Mouse (Mus musculus) hindbrain, postnatal 0 days (tissue): ENCODE measurements around the gene Zyx. TPM values are rescaled to one million over a fixed set of nuclear protein-coding genes. Genes with fewer than 3 reads are reported as not detected.

Experiments
- ATAC-seq: fragments of 200-750 bp; cut with Nextera tagmentation; 2 replicates; pipeline ENCODE4 v1.8.0; 2017; ENCODE audit warnings: mild to moderate bottlenecking, moderate TSS enrichment, moderate library complexity
- DNase-seq: peaks from one replicate; pipeline ENCODE4 v3.0.0-alpha.2; 2015; ENCODE audit warnings: low spot score
- H3K27ac ChIP-seq: fragments of 300-500 bp; sonication (generic); 2 replicates; pipeline ENCODE4 v1.5.1; 2014; ENCODE audit warnings: mild to moderate bottlenecking
- H3K27me3 ChIP-seq: fragments of 300-500 bp; sonication (generic); 2 replicates; pipeline ENCODE4 v1.6.1; 2014; ENCODE audit warnings: low read length, mixed read lengths; ENCODE audit not compliant: insufficient read depth
- H3K36me3 ChIP-seq: fragments of 300-500 bp; sonication (generic); 2 replicates; pipeline ENCODE4 v1.6.1; 2014; ENCODE audit warnings: low read length, mixed read lengths; ENCODE audit not compliant: insufficient read depth
- H3K4me1 ChIP-seq: fragments of 300-500 bp; sonication (generic); 2 replicates; pipeline ENCODE4 v1.6.1; 2014; ENCODE audit warnings: antibody characterized with exemption, low read length, mixed read lengths; ENCODE audit not compliant: insufficient read depth
- H3K4me2 ChIP-seq: fragments of 300-500 bp; sonication (generic); 2 replicates; pipeline ENCODE4 v1.6.1; 2014; ENCODE audit warnings: low read depth, mild to moderate bottlenecking, low read length, moderate library complexity, mixed read lengths
- H3K4me3 ChIP-seq: fragments of 300-500 bp; sonication (generic); 2 replicates; pipeline ENCODE4 v1.5.1; 2014; ENCODE audit warnings: low read length
- H3K9ac ChIP-seq: fragments of 300-500 bp; sonication (generic); replicated peaks from 2 replicates; pipeline ENCODE4 v1.6.1; 2014; ENCODE audit warnings: mild to moderate bottlenecking, low read length, moderate library complexity, mixed read lengths
- H3K9me3 ChIP-seq: fragments of 300-500 bp; sonication (generic); 2 replicates; pipeline ENCODE4 v1.6.1; 2016; ENCODE audit warnings: low read length, mixed read lengths
- CTCF ChIP-seq: IDR thresholded peaks from 2 replicates; pipeline ENCODE4 v1.5.1; 2016; ENCODE audit warnings: antibody characterized with exemption, control low read depth, low read depth
- WGBS: fragments of 180-500 bp; shearing (Covaris S2); extraction: QIAGEN DNeasy Blood & Tissue Kit; methylation state at CpG from one replicate; pipeline ENCODE4 v1.1.7; 2014; 5-methylcytosine and 5-hydroxymethylcytosine counted together
- polyA plus RNA-seq: library from polyadenylated mRNA; unstranded; fragments of >200 nt; fragmentation: Nextera tagmentation; extraction: Ambion mirVana; gene quantifications from 2 replicates; pipeline ENCODE4 v1.2.1, GENCODE M21; 2015
- total RNA-seq: library from RNA; depleted of rRNA; stranded (reverse); fragments of >200 nt; gene quantifications from 2 replicates; pipeline ENCODE4 v1.2.3, GENCODE M21; 2014

Gene Zyx
- total and polyA plus RNA-seq, 2 experiments from 2014 or later = 62.6 to 63.2 TPM

DNA sequence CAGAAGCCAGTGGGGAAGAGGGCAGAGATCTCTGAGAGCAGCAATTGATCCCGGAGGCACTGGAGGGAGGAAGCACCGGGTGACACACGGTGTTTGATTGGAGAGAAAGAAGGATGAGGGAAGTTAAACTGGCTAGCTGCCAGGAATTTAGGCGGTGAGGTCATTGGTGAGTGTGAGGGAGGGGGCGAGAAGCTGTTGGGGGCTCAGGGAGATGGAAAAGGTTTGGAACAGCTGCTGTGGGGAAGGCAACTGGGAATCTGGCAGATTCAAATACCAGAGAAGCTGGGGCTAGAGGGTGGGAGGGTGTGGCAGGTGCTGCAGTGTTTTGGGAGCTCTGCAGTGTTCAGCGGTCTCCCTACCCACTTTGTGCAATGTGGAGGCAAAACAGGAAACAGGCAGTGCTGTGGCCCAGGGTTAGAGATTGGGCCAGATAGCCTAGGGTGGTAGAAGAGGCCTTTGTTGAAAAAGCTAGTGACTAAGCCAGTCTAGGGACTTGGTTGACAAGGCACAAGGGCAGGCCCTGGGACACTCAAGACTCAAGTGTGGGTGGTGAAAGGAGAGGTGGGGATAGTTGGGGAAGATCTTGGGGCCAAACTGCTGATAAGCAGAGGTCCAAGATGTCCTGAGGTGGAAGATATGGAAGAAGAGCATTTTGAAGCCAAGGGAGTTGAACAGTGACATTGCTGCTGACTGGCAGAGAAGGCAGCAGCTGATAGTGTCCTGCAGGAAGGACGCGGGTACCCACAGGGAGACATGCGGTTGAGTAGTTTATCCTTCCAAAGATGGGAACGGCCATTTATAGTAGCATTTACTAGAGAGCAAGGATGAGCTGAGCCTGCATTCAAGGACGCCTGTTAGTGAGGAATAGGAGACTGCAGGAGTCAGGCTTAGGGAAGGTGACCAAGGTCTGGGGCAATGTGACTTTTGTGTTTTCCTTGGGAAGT is 4.9 kb downstream of the Zyx start:
- no peak overlapping the region for H3K9ac ChIP-seq
- no peak overlapping the region for H3K4me3 ChIP-seq
- no peak overlapping the region for H3K27ac ChIP-seq
- peaks cover 29% of the 10 kb centered on the region; the same call in 1 of the 2 replicates for H3K36me3 ChIP-seq
- no peak for TF ChIP-seq CTCF
- peak; percentile 44 for DNase-seq
- no peaks in the 10 kb centered on the region for H3K27me3 ChIP-seq
- peaks cover 13% of the 10 kb centered on the region for H3K4me1 ChIP-seq
- no peaks in the 10 kb centered on the region for H3K9me3 ChIP-seq
- no peak overlapping the region for H3K4me2 ChIP-seq
- WGBS = 53% methylated on average over 11 of the region's 11 CpGs
- ATAC-seq = no peak

DNA sequence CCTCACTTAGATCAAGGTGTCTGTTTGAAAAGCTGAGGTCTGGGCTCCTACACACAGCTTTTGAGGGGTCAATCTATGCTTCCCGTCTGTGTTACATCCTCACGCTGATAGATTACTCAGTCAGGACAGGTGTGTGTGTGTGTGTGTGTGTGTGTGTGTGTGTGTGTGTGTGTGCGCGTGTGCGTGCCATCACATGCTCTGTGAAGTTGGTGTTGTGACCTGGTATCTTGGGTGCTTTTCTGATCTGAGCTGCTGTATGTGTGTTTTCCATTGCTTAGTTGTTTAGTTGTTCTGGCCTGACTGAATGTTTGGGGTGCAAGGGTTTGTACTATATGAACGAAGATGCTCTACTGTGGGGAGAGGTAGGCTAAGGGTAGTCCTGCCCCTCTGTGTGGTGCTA is 5.9 kb downstream of the Zyx start:
- Histone ChIP-seq H3K9me3 (no peaks in the 10 kb centered on the region), H3K36me3 (peaks cover 32% of the 10 kb centered on the region; the same call in 1 of the 2 replicates), H3K27me3 (no peaks in the 10 kb centered on the region), H3K4me1 (peaks cover 13% of the 10 kb centered on the region), H3K27ac (no peak overlapping the region), H3K4me2 (no peak overlapping the region), H3K4me3 (no peak overlapping the region), H3K9ac (no peak overlapping the region)
- no peak for TF ChIP-seq CTCF
- ATAC-seq (no peak), DNase-seq (no peak)
- WGBS = 93% methylated on average over 6 of the region's 6 CpGs

DNA sequence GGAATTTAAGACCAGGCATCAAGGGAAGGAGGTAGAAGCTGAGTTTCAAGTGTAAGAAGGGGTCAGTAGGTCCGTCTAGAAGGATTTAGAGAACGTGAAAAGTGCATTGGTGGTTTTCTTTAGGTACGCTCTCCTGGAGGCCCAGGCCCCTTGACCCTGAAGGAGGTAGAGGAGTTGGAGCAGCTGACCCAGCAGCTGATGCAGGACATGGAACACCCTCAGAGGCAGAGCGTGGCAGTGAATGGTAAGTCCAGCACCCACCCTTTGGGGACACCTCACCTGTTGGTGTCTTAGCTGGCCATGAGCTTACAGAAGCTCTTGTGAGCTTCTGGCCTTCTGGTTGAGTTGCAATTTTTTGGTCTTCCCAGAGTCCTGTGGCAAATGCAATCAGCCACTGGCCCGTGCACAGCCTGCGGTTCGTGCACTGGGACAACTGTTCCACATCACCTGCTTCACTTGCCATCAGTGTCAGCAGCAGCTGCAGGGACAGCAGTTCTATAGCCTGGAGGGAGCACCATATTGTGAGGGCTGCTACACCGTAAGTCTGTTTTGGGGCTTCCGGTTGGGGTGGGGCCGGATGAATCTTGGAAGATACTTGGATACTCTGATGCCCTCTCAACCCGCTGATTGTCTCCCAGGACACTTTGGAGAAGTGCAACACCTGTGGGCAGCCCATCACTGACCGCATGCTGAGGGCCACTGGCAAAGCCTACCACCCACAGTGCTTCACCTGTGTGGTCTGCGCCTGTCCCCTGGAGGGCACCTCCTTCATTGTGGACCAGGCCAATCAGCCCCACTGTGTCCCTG is 6.6 kb downstream of the Zyx start:
- Histone ChIP-seq H3K27ac (no peak overlapping the region), H3K9ac (no peak overlapping the region), H3K4me2 (no peak overlapping the region), H3K27me3 (no peaks in the 10 kb centered on the region), H3K9me3 (no peaks in the 10 kb centered on the region), H3K4me1 (peaks cover 8% of the 10 kb centered on the region), H3K4me3 (no peak overlapping the region), H3K36me3 (peaks cover 32% of the 10 kb centered on the region; the same call in 1 of the 2 replicates)
- 93% methylated on average over 13 of the region's 13 CpGs for WGBS
- TF ChIP-seq CTCF = no peak
- DNase-seq (no peak), ATAC-seq (no peak)

DNA sequence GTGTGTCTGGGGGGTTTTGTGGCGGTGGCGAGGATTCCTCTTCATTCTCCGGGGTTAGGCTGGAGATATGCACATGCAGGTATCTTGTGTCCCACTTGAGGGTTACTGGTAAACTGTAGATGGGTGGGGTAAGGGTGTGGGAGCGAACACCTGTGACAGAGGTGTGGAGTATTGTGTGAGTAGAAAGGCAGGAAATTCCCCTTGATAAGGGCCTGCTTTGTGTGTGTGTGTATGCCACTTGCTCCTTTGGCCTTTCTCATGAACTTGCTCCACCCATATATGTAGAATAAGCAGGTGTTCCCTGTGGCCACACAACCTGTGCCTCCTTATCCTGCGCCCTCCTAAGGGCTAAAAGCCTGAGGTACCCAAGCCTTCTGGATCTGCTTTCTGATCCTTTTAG is 7.5 kb downstream of the Zyx start:
- no peak for TF ChIP-seq CTCF
- WGBS = 92% methylated on average over 5 of the region's 5 CpGs
- no peak overlapping the region for H3K9ac ChIP-seq
- peaks cover 32% of the 10 kb centered on the region; the same call in 1 of the 2 replicates for H3K36me3 ChIP-seq
- H3K27me3 ChIP-seq = no peaks in the 10 kb centered on the region
- ATAC-seq (no peak), DNase-seq (no peak)
- H3K27ac ChIP-seq = no peak overlapping the region
- no peak overlapping the region for H3K4me3 ChIP-seq
- no peak overlapping the region for H3K4me2 ChIP-seq
- peaks cover 3% of the 10 kb centered on the region; the same call in 1 of the 2 replicates for H3K4me1 ChIP-seq
- no peaks in the 10 kb centered on the region for H3K9me3 ChIP-seq

DNA sequence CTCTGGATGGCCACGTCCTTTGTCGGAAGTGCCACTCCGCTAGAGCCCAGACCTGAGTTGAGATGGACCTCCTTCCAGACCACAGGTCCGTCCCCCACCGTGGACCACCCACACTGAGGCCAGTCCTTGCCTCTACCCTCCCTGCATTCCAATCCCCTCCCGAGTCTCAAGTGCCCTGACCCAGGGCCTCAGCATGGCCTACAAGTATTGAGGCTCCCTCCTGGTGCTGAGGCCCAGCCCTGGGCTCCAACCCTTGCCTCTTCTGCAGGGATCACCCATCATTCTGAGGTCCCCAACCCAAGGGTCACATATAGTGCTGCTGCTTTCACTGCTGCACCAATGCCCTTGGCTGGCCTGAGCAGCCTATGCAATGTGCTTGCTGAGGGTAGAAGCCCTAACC is 8.5 kb downstream of the Zyx start:
- WGBS = 71% methylated on average over 6 of the region's 6 CpGs
- Histone ChIP-seq H3K36me3 (peaks cover 32% of the 10 kb centered on the region; the same call in 1 of the 2 replicates), H3K27ac (no peak overlapping the region), H3K9ac (no peak overlapping the region), H3K4me3 (no peak overlapping the region), H3K9me3 (no peaks in the 10 kb centered on the region), H3K4me1 (no peaks in the 10 kb centered on the region; the same call in 1 of the 2 replicates), H3K4me2 (no peak overlapping the region), H3K27me3 (no peaks in the 10 kb centered on the region)
- TF ChIP-seq CTCF = no peak
- ATAC-seq = no peak
- no peak for DNase-seq

DNA sequence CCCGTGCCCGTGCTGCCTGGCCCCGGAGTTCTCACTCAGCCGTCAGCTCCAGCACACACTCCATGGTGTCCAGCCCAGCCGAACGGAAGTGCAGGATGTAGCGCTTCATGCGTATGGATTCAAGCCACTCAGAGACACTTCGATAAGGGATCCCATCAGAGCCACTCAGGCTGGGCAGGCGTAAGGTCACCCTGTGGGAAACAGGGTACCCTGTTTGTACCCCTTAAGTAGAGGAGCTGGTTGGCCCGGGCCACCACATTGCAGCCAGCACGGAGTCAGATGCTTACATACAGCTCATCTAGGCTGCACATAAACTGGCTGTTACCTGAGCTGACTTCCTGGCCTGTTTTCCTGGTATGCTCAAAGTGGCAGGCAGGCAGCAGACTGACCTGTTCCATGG is 9.5 kb downstream of the Zyx start:
- Histone ChIP-seq H3K36me3 (peaks cover 32% of the 10 kb centered on the region; the same call in 1 of the 2 replicates), H3K4me2 (no peak overlapping the region)

More for the DNA sequence above, 9.5 kb downstream of the Zyx start:
- no peak for TF ChIP-seq CTCF
- no peak for DNase-seq
- H3K9ac ChIP-seq = no peak overlapping the region
- ATAC-seq = no peak
- no peak overlapping the region for H3K4me3 ChIP-seq
- no peaks in the 10 kb centered on the region for H3K9me3 ChIP-seq
- WGBS = 92% methylated on average over 12 of the region's 12 CpGs
- no peak overlapping the region for H3K27ac ChIP-seq
- no peaks in the 10 kb centered on the region for H3K27me3 ChIP-seq
- H3K4me1 ChIP-seq = no peaks in the 10 kb centered on the region
